8 mouse cellular contexts compared by ENCODE assay signal in genomic region chr17:50469543-50470431, GRCm38 (mm10). TPM values are rescaled to one million over a fixed set of nuclear protein-coding genes. Genes with fewer than 3 reads are reported as not detected.
DNase-seq lines count a peak whose midpoint lies in the region; ATAC-seq lines count a peak whose summit lies in the region.

No protein-coding gene starts in this region.

- no peak overlapping the region for H3K4me3 ChIP-seq in embryonic facial prominence, embryonic 11.5 days (ENCODE audit: low read depth, low read length)
- peak overlapping the region; percentile 13 for H3K4me3 ChIP-seq in heart, embryonic 15.5 days
- H3K4me3 ChIP-seq in liver, embryonic 16.5 days (ENCODE audit: low read depth, low read length): peak overlapping the region; percentile 33
- no peak overlapping the region for H3K4me3 ChIP-seq in neural tube, embryonic 11.5 days (ENCODE audit: low read depth, low read length)

- peak; percentile 32 for DNase-seq in gastrocnemius, adult 18-20 months (ENCODE audit: low spot score)
- DNase-seq in gastrocnemius, postnatal 4 days (ENCODE audit: low spot score in 2 of 2): no peak
- peak; percentile 84 for DNase-seq in embryonic facial prominence, embryonic 11.5 days (ENCODE audit: low spot score)
- DNase-seq in large intestine, adult 2 months (ENCODE audit: low read depth, low spot score): peak; percentile 54
- peak; percentile 60 for DNase-seq in neural tube, embryonic 11.5 days (ENCODE audit: low spot score)
- DNase-seq in thymus, postnatal 4 days: peak; percentile 56

- peak; percentile 86; the same call in 1 of the 2 replicates for ATAC-seq in embryonic facial prominence, embryonic 11.5 days (replicated peaks; ENCODE audit: insufficient number of reproducible peaks, low FRiP score, low TSS enrichment, low read depth)
- no peak for ATAC-seq in heart, embryonic 15.5 days (replicated peaks; ENCODE audit: insufficient number of reproducible peaks, insufficient read depth, low FRiP score, low read depth)
- no peak for ATAC-seq in liver, embryonic 16.5 days (ENCODE audit: low read depth)
- ATAC-seq in neural tube, embryonic 11.5 days (ENCODE audit: insufficient read depth, low FRiP score, low TSS enrichment): peak; percentile 83

- no peaks in the 10 kb centered on the region for H3K36me3 ChIP-seq in embryonic facial prominence, embryonic 11.5 days (replicated peaks; ENCODE audit: control insufficient read depth, insufficient read depth, low read depth, low read length)
- H3K36me3 ChIP-seq in heart, embryonic 15.5 days: no peaks in the 10 kb centered on the region
- no peaks in the 10 kb centered on the region for H3K36me3 ChIP-seq in liver, embryonic 16.5 days (ENCODE audit: control insufficient read depth, insufficient read depth)
- H3K36me3 ChIP-seq in neural tube, embryonic 11.5 days (ENCODE audit: control insufficient read depth, insufficient read depth, low read length): no peaks in the 10 kb centered on the region

- H3K27me3 ChIP-seq in embryonic facial prominence, embryonic 11.5 days (ENCODE audit: control insufficient read depth, insufficient read depth, low read length): no peaks in the 10 kb centered on the region
- no peaks in the 10 kb centered on the region for H3K27me3 ChIP-seq in heart, embryonic 15.5 days
- H3K27me3 ChIP-seq in liver, embryonic 16.5 days (ENCODE audit: control insufficient read depth, insufficient read depth, low read depth, low read length): no peaks in the 10 kb centered on the region
- H3K27me3 ChIP-seq in neural tube, embryonic 11.5 days (ENCODE audit: control insufficient read depth, insufficient read depth, low read length): no peaks in the 10 kb centered on the region

- 0 out of 2 replicates have a peak overlapping the region, but pooled peaks have one; percentile 1 for H3K4me2 ChIP-seq in embryonic facial prominence, embryonic 11.5 days (ENCODE audit: low read depth, low read length)
- H3K4me2 ChIP-seq in heart, embryonic 15.5 days: peak overlapping the region; percentile 54
- H3K4me2 ChIP-seq in liver, embryonic 16.5 days (ENCODE audit: low read depth, low read length): peak overlapping the region; percentile 48
- H3K4me2 ChIP-seq in neural tube, embryonic 11.5 days (ENCODE audit: low read depth): peak overlapping the region; percentile 30

- WGBS in embryonic facial prominence, embryonic 11.5 days: 29% methylated on average over 13 of the region's 13 CpGs
- WGBS in heart, embryonic 15.5 days: 43% methylated on average over 13 of the region's 13 CpGs
- 29% methylated on average over 13 of the region's 13 CpGs for WGBS in large intestine, adult 2 months
- 13% methylated on average over 13 of the region's 13 CpGs for WGBS in liver, embryonic 16.5 days (ENCODE audit: insufficient replicate concordance)
- WGBS in neural tube, embryonic 11.5 days: 19% methylated on average over 13 of the region's 13 CpGs

- H3K9ac ChIP-seq in embryonic facial prominence, embryonic 11.5 days (replicated peaks; ENCODE audit: low read length): no peak overlapping the region
- H3K9ac ChIP-seq in heart, embryonic 15.5 days: no peak overlapping the region
- H3K9ac ChIP-seq in liver, embryonic 16.5 days (ENCODE audit: low read depth, low read length): no peak overlapping the region
- H3K9ac ChIP-seq in neural tube, embryonic 11.5 days (ENCODE audit: low read length): no peak overlapping the region

- peak overlapping the region; percentile 52; the same call in 1 of the 2 replicates for H3K27ac ChIP-seq in embryonic facial prominence, embryonic 11.5 days (replicated peaks; ENCODE audit: low read depth, low read length)
- peak overlapping the region; percentile 79 for H3K27ac ChIP-seq in heart, embryonic 15.5 days
- peak overlapping the region; percentile 62 for H3K27ac ChIP-seq in liver, embryonic 16.5 days (ENCODE audit: low read length)
- no peak overlapping the region for H3K27ac ChIP-seq in neural tube, embryonic 11.5 days (ENCODE audit: low read depth, low read length)

- no peaks in the 10 kb centered on the region for H3K9me3 ChIP-seq in embryonic facial prominence, embryonic 11.5 days (replicated peaks; ENCODE audit: control insufficient read depth, low read length)
- no peaks in the 10 kb centered on the region for H3K9me3 ChIP-seq in heart, embryonic 15.5 days (replicated peaks)
- no peaks in the 10 kb centered on the region for H3K9me3 ChIP-seq in liver, embryonic 16.5 days (replicated peaks; ENCODE audit: control insufficient read depth, low read length)
- H3K9me3 ChIP-seq in neural tube, embryonic 11.5 days (ENCODE audit: control insufficient read depth, low read length): no peaks in the 10 kb centered on the region

- H3K4me1 ChIP-seq in embryonic facial prominence, embryonic 11.5 days (ENCODE audit: control insufficient read depth, insufficient read depth, low read length): peaks cover 4% of the 10 kb centered on the region; the same call in 1 of the 2 replicates
- peaks cover 11% of the 10 kb centered on the region for H3K4me1 ChIP-seq in heart, embryonic 15.5 days (replicated peaks)
- no peaks in the 10 kb centered on the region; the same call in 1 of the 2 replicates for H3K4me1 ChIP-seq in liver, embryonic 16.5 days (ENCODE audit: control insufficient read depth, low read depth, low read length)
- H3K4me1 ChIP-seq in neural tube, embryonic 11.5 days (ENCODE audit: control insufficient read depth, insufficient read depth, low read length): peaks cover 9% of the 10 kb centered on the region

RNA-seq across cellular contexts. Expression of gene Plcl2, which starts 39.4 kb away (rescaled TPM):
- 10 to 100 TPM; 36.7 to 38.0 TPM for total RNA-seq in gastrocnemius, adult 18-20 months (2021)
- total RNA-seq in gastrocnemius, postnatal 4 days (2021): 10 to 100 TPM; 32.9 to 34.0 TPM
- polyA plus RNA-seq in embryonic facial prominence, embryonic 11.5 days (2014; fragmentation: Nextera tagmentation; extraction: Ambion mirVana): 7.3 and 7.8 TPM in 2 replicates
- polyA plus RNA-seq in heart, embryonic 15.5 days (2015; fragmentation: Nextera tagmentation; extraction: Ambion mirVana): 2.9 and 3.6 TPM in 2 replicates
- 10.0 and 11.0 TPM in 2 replicates for polyA plus RNA-seq in large intestine, adult 2 months (2012; rRNA removed)
- 1.1 and 1.5 TPM in 2 replicates for polyA plus RNA-seq in liver, embryonic 16.5 days (2015; fragmentation: Nextera tagmentation; extraction: Ambion mirVana)
- polyA plus RNA-seq in neural tube, embryonic 11.5 days (2014; fragmentation: Nextera tagmentation; extraction: Ambion mirVana): 9.0 and 9.3 TPM in 2 replicates

Comparison
In these comparisons a context has a peak if more than half of its experiments do, and no peak if none do; other contexts are left out.
1. DNase-seq: peak in gastrocnemius, adult 18-20 months (single experiment), embryonic facial prominence, embryonic 11.5 days (single experiment), large intestine, adult 2 months (single experiment), neural tube, embryonic 11.5 days (single experiment) and thymus, postnatal 4 days (single experiment); none in gastrocnemius, postnatal 4 days (0 of 2).
2. ATAC-seq: peak in embryonic facial prominence, embryonic 11.5 days (single experiment) and neural tube, embryonic 11.5 days (single experiment); none in heart, embryonic 15.5 days (single experiment) and liver, embryonic 16.5 days (single experiment).
3. H3K4me2 ChIP-seq: peak in every context shown above with its lines; median percentile 54 in heart, embryonic 15.5 days; 48 in liver, embryonic 16.5 days; 30 in neural tube, embryonic 11.5 days; 1 in embryonic facial prominence, embryonic 11.5 days.
4. H3K4me3 ChIP-seq: peak in heart, embryonic 15.5 days (single experiment) and liver, embryonic 16.5 days (single experiment); none in embryonic facial prominence, embryonic 11.5 days (single experiment) and neural tube, embryonic 11.5 days (single experiment).